Mouse (Mus musculus) brain, embryonic 14.5 days (tissue): ENCODE data around the gene Tgfbr1.

ENCODE experiments used
- CTCF ChIP-seq: fragments of 200-500 bp; IDR thresholded peaks from 2 replicates; pipeline ENCODE4 v1.5.1; 2012; ENCODE audit warnings: inconsistent platforms, mild to moderate bottlenecking, moderate library complexity, borderline replicate concordance; ENCODE audit not compliant: insufficient read depth, insufficient read length; ENCODE audit errors: extremely low read depth
- POLR2A ChIP-seq: fragments of 200-500 bp; IDR thresholded peaks from 2 replicates; pipeline ENCODE4 v1.6.1; 2012; ENCODE audit warnings: mild to moderate bottlenecking, inconsistent platforms, borderline replicate concordance; ENCODE audit not compliant: poor library complexity, insufficient read depth, insufficient read length, severe bottlenecking; ENCODE audit errors: extremely low read depth

DNA sequence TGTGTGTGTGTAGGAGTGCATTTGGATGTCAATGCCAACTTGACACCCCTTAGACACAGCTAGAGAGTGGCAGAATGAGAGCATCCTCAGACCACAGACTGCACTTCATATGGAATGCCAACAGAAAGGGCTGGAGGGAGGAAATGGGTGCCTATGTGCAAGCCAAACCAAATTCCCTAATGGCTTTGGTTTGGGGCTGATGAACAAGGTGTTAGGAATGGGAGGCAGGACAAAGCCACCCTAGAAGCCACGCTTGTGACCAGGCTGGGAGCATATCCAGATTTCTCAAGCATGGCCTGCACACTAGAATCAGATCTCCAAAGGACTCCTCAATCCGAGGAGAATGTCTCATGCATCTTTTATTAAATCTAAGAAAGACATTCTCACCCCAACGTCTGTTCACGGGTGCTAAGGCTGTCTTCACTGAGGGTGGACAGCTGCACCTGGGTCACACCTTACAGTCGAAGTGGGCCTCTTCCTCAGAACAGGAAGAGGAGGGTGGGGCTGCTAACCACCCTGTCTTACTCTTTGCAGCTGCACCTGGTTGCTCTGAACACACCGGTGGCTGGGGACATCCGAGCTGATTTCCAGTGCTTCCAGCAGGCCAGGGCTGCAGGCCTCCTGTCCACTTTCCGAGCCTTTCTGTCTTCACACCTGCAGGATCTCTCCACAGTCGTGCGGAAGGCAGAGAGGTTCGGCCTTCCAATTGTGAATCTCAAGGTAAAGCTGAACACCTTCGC is 43.0 kb upstream of the Tgfbr1 start:
- TF ChIP-seq POLR2A, result no peak
- TF ChIP-seq CTCF, result no peak
